Mouse (Mus musculus) heart, embryonic 13.5 days (tissue): ENCODE measurements around the gene Hist1h4i. TPM values are rescaled to one million over a fixed set of nuclear protein-coding genes. Genes with fewer than 3 reads are reported as not detected.
A peak's percentile ranks its signal among the peaks of the same experiment; 100 is the strongest.

Experiments
- ATAC-seq: fragments of 200-750 bp; cut with Nextera tagmentation; 2 replicates; pipeline ENCODE4 v1.8.0; 2017; ENCODE audit warnings: moderate TSS enrichment; ENCODE audit not compliant: insufficient number of reproducible peaks, low FRiP score, low TSS enrichment; ENCODE audit errors: extremely low read depth
- H3K27ac ChIP-seq: fragments of 300-500 bp; sonication (generic); replicated peaks from 2 replicates; pipeline ENCODE4 v1.5.1; 2015; ENCODE audit warnings: moderate library complexity, mild to moderate bottlenecking, inconsistent platforms
- H3K27me3 ChIP-seq: fragments of 300-500 bp; sonication (generic); replicated peaks from 2 replicates; pipeline ENCODE4 v1.6.1; 2015; ENCODE audit warnings: mild to moderate bottlenecking, inconsistent platforms
- H3K36me3 ChIP-seq: fragments of 300-500 bp; sonication (generic); 2 replicates; pipeline ENCODE4 v1.6.1; 2015; ENCODE audit warnings: mild to moderate bottlenecking, inconsistent platforms
- H3K4me1 ChIP-seq: fragments of 300-500 bp; sonication (generic); 2 replicates; pipeline ENCODE4 v1.6.1; 2015; ENCODE audit warnings: inconsistent platforms
- H3K4me2 ChIP-seq: fragments of 300-500 bp; sonication (generic); 2 replicates; pipeline ENCODE4 v1.6.1; 2015; ENCODE audit warnings: inconsistent platforms, mild to moderate bottlenecking, moderate library complexity
- H3K4me3 ChIP-seq: fragments of 300-500 bp; sonication (generic); 2 replicates; pipeline ENCODE4 v1.5.1; 2015; ENCODE audit warnings: moderate library complexity, mild to moderate bottlenecking, inconsistent platforms
- H3K9ac ChIP-seq: fragments of 300-500 bp; sonication (generic); 2 replicates; pipeline ENCODE4 v1.6.1; 2015; ENCODE audit warnings: inconsistent platforms, mild to moderate bottlenecking, moderate library complexity
- H3K9me3 ChIP-seq: fragments of 300-500 bp; sonication (generic); 2 replicates; pipeline ENCODE4 v1.6.1; 2016; ENCODE audit warnings: inconsistent platforms
- WGBS: fragments of 180-500 bp; shearing (Covaris S2); methylation state at CpG from one replicate; pipeline ENCODE4 v1.1.7; 2015; ENCODE audit warnings: mixed read lengths; 5-methylcytosine and 5-hydroxymethylcytosine counted together
- polyA plus RNA-seq: library from polyadenylated mRNA; unstranded; fragments of >200 nt; fragmentation: Nextera tagmentation; extraction: Ambion mirVana; gene quantifications from 2 replicates; pipeline ENCODE4 v1.2.1, GENCODE M21; 2015

Gene Hist1h4i
- polyA plus RNA-seq, 1 experiment from 2014 or later, result 10.8 TPM

DNA sequence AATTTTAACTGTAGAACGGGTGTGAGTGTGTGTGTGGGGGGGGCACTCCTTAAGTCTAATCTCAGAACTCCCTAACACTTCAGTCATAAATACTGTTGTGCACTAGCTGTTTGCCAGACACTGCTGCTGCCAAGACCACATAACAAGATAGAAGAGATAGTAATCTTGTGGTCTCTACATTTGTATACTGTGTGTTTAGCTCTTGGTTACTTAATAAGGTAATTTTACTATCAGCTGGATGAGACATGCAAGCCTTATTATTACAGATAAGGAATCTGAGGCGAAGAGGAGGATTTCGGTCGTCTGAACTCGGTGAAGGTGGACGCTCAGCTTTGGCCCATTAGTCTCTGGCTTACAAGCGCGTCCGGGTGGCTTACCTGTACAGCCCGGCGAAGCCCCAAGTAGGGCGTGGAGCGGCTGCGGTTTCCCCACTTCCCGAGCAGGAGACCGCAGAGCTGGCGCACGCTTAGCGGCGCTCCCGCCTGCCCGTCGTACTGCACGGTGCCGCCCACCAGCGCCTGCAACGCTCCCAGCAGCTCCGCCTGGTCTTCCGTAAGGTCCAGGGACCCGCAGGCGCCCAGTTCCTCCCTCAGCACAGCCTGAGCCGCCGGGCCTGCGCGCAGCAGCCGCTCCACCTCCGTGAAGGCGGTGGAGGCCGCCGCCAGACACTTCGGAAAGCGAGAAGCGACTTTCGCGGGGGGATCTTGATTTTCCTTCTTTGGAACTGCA lies 35.4 kb downstream of the Hist1h4i start:
- no peaks in the 10 kb centered on the region for H3K36me3 ChIP-seq
- H3K27me3 ChIP-seq, result peaks cover 100% of the 10 kb centered on the region
- peak overlapping the region; percentile 70 for H3K4me3 ChIP-seq
- no peaks in the 10 kb centered on the region for H3K9me3 ChIP-seq
- ATAC-seq, result peak; percentile 56; the same call in 1 of the 2 replicates
- peak overlapping the region; percentile 98 for H3K4me2 ChIP-seq
- peaks cover 19% of the 10 kb centered on the region for H3K4me1 ChIP-seq
- under 1% methylated on average over 45 of the region's 45 CpGs for WGBS
- peak overlapping the region; percentile 78 for H3K9ac ChIP-seq
- H3K27ac ChIP-seq, result no peak overlapping the region

- peaks cover 100% of the 10 kb centered on the region for H3K27me3 ChIP-seq
- H3K9ac ChIP-seq, result no peak overlapping the region
- no peaks in the 10 kb centered on the region for H3K36me3 ChIP-seq
- H3K4me1 ChIP-seq, result peaks cover 21% of the 10 kb centered on the region
- WGBS, result 29% methylated on average over 5 of the region's 5 CpGs
- no peaks in the 10 kb centered on the region for H3K9me3 ChIP-seq
- H3K4me2 ChIP-seq, result peak overlapping the region; percentile 4; the same call in 1 of the 2 replicates
- no peak for ATAC-seq
- H3K27ac ChIP-seq, result no peak overlapping the region
- H3K4me3 ChIP-seq, result no peak overlapping the region
These were observed 39.3 kb downstream of the Hist1h4i start for GRCm38 (mm10) chr13:22001823-22002222.

DNA sequence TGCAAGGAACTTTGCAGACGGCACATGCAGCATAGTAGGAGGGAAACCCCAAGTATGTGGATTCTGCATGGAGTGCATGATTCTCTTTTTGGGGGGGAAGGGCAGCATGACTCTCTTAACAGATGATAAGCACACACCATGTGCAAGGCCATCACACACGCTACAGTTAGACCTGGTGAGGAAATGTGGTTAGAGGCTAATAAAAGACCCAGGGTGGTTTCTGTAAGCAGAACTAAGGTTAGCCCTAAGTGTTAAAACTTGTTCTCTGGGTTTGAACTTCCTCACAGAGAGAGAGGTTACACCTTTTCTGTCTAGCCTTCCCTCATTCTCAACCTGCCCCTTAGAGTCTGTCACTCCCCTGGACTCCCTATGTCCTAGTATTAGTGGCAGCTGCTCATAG lies 39.8 kb downstream of the Hist1h4i start:
- H3K27me3 ChIP-seq, result peaks cover 100% of the 10 kb centered on the region
- peaks cover 21% of the 10 kb centered on the region for H3K4me1 ChIP-seq
- H3K4me2 ChIP-seq, result peak overlapping the region; percentile 4; the same call in 1 of the 2 replicates
- H3K9ac ChIP-seq, result no peak overlapping the region
- H3K27ac ChIP-seq, result no peak overlapping the region
- whole genome bisulfite sequencing, result 53% methylated on average over 2 of the region's 2 CpGs
- no peak overlapping the region for H3K4me3 ChIP-seq
- H3K9me3 ChIP-seq, result no peaks in the 10 kb centered on the region
- no peaks in the 10 kb centered on the region for H3K36me3 ChIP-seq
- ATAC-seq, result no peak

DNA sequence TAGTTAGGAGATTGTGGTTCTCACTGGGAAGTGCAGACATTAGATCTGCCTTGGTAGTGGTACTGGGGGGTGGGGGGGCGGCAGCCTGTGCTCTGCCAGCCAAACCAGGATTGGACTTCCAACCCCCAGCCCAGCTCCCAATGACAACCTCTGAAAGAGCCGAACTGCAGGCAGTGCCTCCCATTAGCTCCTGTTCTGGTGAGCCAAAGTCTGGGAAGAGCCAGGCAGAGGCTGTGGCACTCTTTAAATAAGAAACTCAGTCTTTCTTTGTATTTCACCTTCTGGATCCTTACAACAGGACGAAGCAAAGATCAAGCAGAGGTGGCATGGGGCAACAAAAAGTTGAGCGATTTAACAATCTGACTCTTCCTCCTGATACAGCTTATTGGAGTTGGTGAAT lies 42.0 kb downstream of the Hist1h4i start:
- ATAC-seq, result no peak
- no peaks in the 10 kb centered on the region for H3K36me3 ChIP-seq
- WGBS, result 40% methylated on average over 4 of the region's 4 CpGs
- H3K9ac ChIP-seq, result no peak overlapping the region
- H3K4me2 ChIP-seq, result no peak overlapping the region
- no peak overlapping the region for H3K27ac ChIP-seq
- H3K4me1 ChIP-seq, result peaks cover 16% of the 10 kb centered on the region
- H3K27me3 ChIP-seq, result peaks cover 87% of the 10 kb centered on the region
- H3K4me3 ChIP-seq, result no peak overlapping the region
- no peaks in the 10 kb centered on the region for H3K9me3 ChIP-seq

DNA sequence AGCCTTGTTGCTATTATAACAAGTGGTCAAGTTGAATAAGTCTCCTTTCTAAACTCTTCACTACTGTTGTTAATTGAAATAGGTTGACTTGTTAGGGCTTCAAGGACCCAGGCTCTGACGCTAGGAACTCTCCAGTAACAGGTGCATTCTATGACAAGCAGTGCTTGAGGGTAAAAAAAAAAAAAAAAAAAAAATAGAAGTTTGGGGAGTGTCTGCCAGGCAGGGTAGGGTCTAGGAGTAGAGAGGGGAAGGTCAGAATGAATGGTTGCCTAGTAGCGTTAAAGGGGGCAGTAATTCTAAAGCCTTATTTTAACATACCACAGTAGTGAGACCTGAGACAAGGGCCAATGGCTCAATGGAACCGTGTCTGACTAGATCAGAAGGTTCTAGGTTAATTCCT lies 42.8 kb downstream of the Hist1h4i start:
- no peak overlapping the region for H3K4me2 ChIP-seq
- H3K9ac ChIP-seq, result no peak overlapping the region
- H3K4me3 ChIP-seq, result no peak overlapping the region
- H3K27ac ChIP-seq, result no peak overlapping the region
- no peaks in the 10 kb centered on the region for H3K36me3 ChIP-seq
- ATAC-seq, result no peak
- peaks cover 16% of the 10 kb centered on the region for H3K4me1 ChIP-seq
- H3K9me3 ChIP-seq, result no peaks in the 10 kb centered on the region
- peaks cover 84% of the 10 kb centered on the region for H3K27me3 ChIP-seq
- WGBS, result 32% methylated on average over 3 of the region's 3 CpGs

DNA sequence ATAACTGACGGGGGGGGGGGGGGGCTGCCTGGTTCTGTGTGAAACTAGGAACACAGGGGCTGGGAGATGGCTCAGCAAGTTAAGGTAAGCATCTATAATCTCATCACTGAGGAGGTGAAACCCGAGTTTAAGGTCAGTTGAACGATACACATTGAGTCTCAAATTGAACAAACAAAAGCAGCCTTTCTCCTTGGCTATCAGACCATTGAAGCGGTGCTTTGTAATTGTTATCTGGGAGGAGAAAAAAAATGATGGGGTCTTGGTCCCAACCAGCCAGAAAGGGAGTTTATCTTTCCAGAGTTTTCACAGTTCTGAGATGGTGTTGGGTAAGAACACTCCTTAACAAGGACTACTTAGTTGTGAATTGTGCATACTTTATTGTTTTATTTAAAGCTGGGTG lies 43.3 kb downstream of the Hist1h4i start:
- Histone ChIP-seq H3K9ac (no peak overlapping the region), H3K27ac (no peak overlapping the region), H3K4me2 (peak overlapping the region; percentile 78), H3K27me3 (peaks cover 81% of the 10 kb centered on the region), H3K4me3 (peak overlapping the region; percentile 58), H3K4me1 (peaks cover 16% of the 10 kb centered on the region), H3K36me3 (no peaks in the 10 kb centered on the region), H3K9me3 (no peaks in the 10 kb centered on the region)
- 8% methylated on average over 4 of the region's 4 CpGs for WGBS
- no peak for ATAC-seq

DNA sequence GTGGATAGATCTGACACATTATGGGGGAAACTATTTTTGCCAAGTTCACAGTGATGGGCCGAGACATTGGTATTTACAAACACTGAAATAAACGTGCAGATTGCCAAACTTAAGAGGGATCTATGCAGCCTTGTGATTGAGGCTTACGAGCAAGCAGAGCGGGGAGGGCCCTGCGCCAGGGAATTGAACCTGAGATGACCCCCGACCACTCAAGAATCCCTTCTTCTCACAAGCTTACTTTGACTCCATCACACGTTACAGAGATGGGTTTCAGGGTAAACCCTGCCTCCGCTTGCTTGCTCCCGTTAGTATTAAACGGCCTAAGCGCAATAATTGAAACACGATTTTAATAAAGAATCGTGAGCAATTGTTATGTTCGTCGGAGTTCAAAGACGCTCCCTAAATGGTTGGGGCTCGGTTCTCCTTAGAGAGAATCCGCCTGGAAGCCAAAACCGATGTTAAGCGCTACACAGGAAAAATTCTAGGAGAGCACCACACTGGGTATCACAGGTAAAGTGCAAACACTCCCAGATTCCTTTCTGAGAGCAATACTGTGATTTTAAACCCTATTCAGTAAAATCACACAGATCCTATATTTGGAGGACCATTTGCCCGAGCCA lies 43.9 kb downstream of the Hist1h4i start:
- H3K4me1 ChIP-seq, result peaks cover 16% of the 10 kb centered on the region
- H3K4me2 ChIP-seq, result peak overlapping the region; percentile 78
- H3K4me3 ChIP-seq, result peak overlapping the region; percentile 58
- H3K36me3 ChIP-seq, result no peaks in the 10 kb centered on the region
- no peak for ATAC-seq
- WGBS, result 2% methylated on average over 21 of the region's 21 CpGs
- peaks cover 78% of the 10 kb centered on the region for H3K27me3 ChIP-seq
- no peaks in the 10 kb centered on the region for H3K9me3 ChIP-seq
- no peak overlapping the region for H3K27ac ChIP-seq
- H3K9ac ChIP-seq, result no peak overlapping the region; the same call in 1 of the 2 replicates

GRCm38 (mm10) chr13:21996840-21997185 lies 44.3 kb downstream of the Hist1h4i start:
- Histone ChIP-seq H3K27me3 (peaks cover 73% of the 10 kb centered on the region), H3K9ac (0 out of 2 replicates have a peak overlapping the region, but pooled peaks have one; percentile 0), H3K4me3 (peak overlapping the region; percentile 58), H3K27ac (no peak overlapping the region), H3K4me1 (peaks cover 16% of the 10 kb centered on the region), H3K9me3 (no peaks in the 10 kb centered on the region), H3K36me3 (no peaks in the 10 kb centered on the region), H3K4me2 (peak overlapping the region; percentile 78)
- WGBS, result 1% methylated on average over 13 of the region's 13 CpGs
- ATAC-seq, result no peak

DNA sequence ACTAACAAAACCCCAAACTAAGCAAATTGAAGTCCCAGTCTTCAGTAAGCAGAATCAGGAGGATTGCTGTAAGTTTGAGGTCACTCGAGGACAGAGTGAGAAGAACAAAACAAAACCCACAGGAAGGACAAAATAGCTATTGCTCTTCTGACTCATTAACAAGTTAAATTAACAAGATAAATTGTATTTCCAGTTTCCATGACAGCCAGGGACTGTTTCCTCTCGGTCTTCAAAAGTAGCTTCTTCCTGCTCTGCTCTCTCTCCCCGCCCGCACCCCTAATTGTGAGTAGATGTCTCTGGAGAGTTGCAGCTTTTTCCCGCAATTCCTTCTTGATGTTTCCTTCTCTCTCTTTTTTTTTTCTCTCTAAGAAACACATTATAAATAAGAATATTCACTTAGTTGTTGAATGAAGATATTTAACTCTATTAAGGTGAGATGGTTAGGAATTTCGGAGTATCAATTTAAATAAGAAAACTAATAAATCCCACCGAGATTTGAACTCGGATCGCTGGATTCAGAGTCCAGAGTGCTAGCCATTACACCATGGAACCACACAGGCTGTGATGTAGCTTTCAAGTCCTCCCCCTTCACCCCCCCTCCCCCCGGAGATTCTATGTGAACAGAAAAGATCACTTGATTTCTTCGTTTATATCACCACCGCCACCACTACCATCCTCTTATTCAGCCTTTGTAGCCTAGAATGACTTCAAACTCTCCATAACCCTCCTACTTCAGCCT lies 44.9 kb downstream of the Hist1h4i start:
- H3K27me3 ChIP-seq, result peaks cover 73% of the 10 kb centered on the region
- no peak; the same call in 1 of the 2 replicates for ATAC-seq
- 3% methylated on average over 12 of the region's 12 CpGs for WGBS
- H3K9ac ChIP-seq, result 0 out of 2 replicates have a peak overlapping the region, but pooled peaks have one; percentile 29
- peaks cover 2% of the 10 kb centered on the region; the same call in 1 of the 2 replicates for H3K9me3 ChIP-seq
- no peaks in the 10 kb centered on the region for H3K36me3 ChIP-seq
- H3K4me2 ChIP-seq, result peak overlapping the region; percentile 78
- peak overlapping the region; percentile 58 for H3K4me3 ChIP-seq
- no peak overlapping the region for H3K27ac ChIP-seq
- peaks cover 16% of the 10 kb centered on the region for H3K4me1 ChIP-seq

GRCm38 (mm10) chr13:21995331-21995914 lies 45.7 kb downstream of the Hist1h4i start:
- Histone ChIP-seq H3K9ac (peak overlapping the region; percentile 72), H3K4me2 (peak overlapping the region; percentile 78), H3K27me3 (peaks cover 67% of the 10 kb centered on the region), H3K36me3 (no peaks in the 10 kb centered on the region), H3K4me3 (peak overlapping the region; percentile 58), H3K27ac (no peak overlapping the region), H3K9me3 (peaks cover 3% of the 10 kb centered on the region; the same call in 1 of the 2 replicates), H3K4me1 (peaks cover 16% of the 10 kb centered on the region)
- under 1% methylated on average over 21 of the region's 21 CpGs for WGBS
- ATAC-seq, result no peak

DNA sequence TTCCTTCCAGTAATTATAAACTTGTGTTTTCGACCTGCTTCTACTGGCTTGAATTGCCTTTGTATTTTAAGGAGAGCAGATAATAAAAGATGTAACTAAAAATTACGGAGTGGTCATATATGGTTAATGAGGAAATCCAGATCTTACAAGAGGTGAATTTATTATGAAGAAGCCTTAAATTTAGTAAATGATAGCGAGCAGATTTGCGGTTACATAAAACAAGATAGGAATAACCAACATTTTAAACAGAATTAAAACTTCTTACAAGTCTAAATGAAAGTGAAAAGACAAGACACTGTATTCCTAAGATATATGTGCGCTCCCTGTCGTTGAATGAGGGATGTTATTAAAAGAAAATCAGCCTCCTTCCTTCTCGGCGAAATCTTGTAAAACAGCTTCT lies 46.3 kb downstream of the Hist1h4i start:
- Histone ChIP-seq H3K36me3 (no peaks in the 10 kb centered on the region), H3K27me3 (peaks cover 61% of the 10 kb centered on the region), H3K9ac (peak overlapping the region; percentile 72), H3K4me2 (peak overlapping the region; percentile 78), H3K4me3 (peak overlapping the region; percentile 58), H3K9me3 (peaks cover 3% of the 10 kb centered on the region; the same call in 1 of the 2 replicates), H3K4me1 (peaks cover 16% of the 10 kb centered on the region), H3K27ac (no peak overlapping the region)
- ATAC-seq, result no peak
- 4% methylated on average over 8 of the region's 8 CpGs for WGBS
